Mouse (Mus musculus) adrenal gland, adult 2 months (tissue): ENCODE measurements at regions not wholly inside any gene's neighbourhood (a gene's known extent, or its start where the extent isn't known, plus 50 kb on each side); places are given as distances from the start of the nearest gene placed in this dataset.

ENCODE experiments used
- DNase-seq: peaks from one replicate; pipeline ENCODE4 v3.0.0; 2021

DNA sequence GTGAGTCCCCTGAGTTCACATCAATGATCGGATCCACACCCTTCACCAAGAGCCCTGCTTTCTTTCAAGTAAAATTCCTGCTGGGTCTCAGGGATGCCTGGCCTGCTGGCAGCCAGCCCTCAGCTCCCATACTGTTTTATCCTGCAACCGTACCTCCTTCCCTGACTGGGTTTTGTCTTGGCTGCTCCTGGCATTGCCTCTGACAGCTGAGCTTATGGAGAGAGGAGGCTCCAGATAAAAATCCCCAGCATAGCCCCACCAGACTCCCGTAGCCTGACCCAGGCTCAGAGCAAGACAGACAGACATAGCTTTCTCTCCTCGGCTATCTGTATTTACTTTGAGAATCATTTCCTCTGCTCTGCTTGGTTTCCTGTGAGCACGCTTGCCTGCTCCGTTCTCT, 245.8 kb upstream of the Runx1 start:
- no peak for DNase-seq

DNA sequence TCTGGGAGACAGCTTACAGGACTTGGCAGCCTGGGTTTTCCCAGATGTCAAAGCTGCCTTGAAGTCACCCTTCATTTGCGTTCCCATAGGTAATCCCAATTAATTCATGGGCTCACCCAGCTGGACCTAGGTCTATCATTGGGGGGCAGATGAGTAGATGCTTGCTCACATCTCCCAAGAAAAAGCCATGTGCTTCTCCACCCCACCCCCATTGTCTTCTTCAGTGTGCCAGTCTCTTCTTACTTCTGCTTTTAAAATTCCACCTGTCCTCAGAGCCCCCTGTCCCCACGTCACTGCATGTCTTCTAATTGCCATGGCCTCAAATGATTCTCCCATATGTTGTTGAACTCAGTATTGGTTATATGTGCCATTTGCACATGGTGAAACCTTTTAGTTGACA, 240.9 kb upstream of the Runx1 start:
- DNase-seq = no peak

DNA sequence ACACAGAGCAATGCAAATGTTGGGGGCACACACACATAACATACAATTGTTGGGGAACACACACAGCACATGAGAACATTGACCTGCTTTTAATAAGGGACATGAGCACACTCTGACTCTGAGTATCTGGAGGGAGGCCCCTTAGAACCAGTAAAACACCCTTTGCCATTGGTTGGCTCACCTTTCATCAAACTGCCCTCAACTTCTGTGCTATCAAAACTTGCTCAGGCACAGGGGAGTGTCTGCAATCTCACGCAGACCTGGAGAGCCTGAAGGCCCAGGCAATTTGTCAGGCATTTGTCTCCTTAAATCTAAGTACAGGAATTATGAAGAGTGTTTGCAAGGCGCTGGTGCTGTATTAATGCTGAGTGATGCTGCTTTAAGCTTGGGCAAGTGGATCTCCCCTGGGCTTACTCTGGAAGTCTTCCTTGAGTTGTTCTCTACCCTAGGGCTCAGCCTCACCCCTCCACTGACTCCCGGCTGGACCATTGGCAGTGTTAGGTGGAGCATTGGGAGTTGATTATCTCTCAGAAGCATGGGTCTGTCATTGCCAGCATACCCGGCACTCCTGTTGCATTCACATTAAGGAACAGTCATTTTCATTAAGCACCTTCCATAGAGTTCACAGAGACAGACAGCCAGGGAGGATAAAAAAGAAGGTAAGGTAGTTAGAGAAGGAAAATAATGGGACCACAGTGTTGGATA, 235.7 kb upstream of the Runx1 start:
- DNase-seq = no peak

DNA sequence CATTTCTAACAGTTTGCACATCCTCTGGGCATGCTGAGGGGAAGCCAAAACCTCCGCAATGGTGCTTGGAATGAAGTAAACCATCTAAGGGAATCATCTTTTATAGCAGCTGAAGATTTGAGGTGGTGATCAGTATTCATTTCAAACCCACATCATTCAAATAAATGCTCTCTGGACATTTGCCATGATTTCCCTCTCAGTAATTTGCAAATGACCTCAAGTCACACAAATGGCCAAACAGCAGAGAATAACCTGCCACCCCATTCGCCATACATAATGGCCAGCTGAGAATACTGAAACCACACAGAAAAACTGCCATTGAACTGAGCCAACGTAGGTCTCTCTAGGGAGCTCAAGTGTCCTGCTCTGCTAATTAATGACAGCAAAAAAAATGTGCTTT, 230.3 kb upstream of the Runx1 start:
- DNase-seq = no peak

DNA sequence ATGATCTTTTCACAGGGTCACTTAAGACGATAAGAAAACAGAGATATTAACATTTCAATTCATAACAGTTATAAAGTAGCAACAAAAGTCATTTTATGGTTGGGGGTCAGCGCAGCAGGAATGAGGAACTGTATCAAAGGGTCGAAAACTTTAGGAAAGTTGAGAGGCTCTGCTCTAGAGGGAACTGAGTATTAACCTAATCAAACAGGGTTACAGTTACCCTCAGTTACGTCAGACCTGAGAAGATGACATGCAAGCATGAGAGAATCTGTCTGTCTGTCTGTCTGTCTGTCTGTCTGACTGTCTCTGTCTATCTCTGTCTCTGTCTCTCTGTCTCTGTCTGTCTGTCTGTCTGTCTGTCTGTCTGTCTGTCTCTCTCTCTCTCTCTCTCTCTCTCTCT, 229.6 kb upstream of the Runx1 start:
- DNase-seq = no peak

DNA sequence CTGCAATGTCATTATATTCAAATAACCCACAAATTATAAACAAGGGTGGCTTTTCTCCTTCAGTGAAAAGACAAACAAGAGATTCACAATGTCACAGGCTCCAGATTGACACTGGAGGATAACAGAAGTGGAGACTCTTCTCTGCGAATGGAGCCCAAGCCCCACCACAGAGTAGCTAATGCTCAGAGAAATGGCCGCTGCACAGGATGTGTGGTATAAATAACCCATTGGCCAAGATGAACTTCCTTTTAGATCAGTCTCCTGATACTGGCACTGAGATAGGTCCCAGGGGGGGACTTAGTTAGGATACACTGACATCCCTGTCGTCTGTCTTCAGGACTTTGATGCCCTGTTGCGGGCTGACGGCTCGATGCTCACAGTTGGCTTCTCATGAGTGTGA, 225.3 kb upstream of the Runx1 start:
- no peak for DNase-seq

DNA sequence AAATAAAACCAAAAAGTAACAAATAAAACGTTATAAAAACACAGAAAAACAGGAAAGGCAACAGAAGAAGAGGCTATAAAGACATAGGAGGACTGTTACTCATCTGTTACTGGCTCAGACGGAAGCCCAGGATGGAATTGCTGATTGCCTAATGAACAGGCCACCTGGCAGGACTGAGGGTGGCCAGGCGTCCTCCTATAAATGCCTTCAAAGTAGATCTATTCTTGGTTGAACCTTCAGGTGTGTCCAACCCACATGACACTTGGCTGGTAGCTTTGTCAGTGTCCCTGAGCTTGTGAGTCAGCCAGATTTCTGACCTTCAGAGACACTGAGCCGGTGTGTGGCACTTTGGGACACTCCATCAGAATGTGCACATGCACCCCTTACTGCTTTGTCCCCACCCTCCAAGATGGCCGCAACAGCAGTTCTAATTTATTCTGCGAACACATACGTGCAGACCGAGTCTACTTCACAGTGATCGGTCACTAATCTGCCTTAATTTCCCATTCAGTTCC, 222.5 kb upstream of the Runx1 start:
- peak; percentile 51 for DNase-seq

DNA sequence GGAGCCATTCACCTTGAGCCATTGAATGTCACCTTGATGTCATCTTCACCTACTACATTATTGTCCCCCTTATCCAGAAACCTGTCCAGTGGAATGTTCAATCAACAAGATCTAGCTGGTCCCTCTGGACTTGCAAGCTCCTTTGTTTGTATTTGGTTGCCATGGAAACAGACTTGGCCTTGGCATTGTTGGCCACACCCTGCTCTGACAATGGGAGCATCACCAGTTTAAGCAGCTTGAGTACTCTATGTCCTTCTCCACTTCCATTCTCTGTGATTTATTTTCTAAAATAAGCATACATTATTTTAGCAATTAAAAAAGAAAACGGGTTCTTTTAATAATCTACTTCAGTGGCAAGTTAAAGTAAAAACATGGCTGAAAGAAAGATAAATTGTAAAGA, 221.6 kb upstream of the Runx1 start:
- no peak for DNase-seq

DNA sequence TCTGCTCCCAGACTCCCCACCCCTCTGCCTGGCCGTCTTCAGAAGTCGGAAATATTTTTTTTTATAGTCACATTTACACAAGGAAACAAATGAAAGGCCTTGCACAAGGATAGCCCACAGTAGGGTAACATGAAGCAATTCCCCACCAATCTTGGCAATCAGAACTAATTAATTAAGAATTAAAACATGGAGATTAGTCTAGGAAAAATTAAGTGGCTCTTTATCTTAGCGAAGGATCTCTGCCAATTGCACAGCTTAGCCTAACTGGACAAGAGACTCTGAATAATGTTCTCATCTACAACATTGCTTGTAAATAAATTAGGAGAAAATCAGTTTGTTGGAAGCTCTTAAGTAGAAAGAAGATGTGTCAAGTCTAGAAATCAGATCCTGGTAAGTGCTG, 220.3 kb upstream of the Runx1 start:
- no peak for DNase-seq

DNA sequence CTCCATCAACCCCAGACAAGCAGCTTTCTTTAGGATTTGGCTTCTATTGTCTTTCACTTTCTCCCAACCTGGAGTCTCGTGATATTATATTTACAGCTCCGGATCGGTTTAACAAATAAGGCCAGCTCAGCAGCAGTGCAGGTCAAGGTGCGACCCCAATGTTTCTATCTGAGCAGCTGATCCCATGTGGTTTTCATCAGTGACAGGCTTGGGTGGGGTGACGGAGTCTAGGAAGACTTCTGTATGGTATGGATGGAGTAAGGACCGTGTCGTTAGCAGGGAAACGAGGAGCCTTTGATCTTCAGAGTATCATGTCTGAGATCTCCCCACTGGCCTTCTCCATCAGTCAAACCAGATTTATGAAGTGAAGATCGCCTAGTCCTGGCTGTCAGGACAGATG, 217.4 kb upstream of the Runx1 start:
- no peak for DNase-seq

DNA sequence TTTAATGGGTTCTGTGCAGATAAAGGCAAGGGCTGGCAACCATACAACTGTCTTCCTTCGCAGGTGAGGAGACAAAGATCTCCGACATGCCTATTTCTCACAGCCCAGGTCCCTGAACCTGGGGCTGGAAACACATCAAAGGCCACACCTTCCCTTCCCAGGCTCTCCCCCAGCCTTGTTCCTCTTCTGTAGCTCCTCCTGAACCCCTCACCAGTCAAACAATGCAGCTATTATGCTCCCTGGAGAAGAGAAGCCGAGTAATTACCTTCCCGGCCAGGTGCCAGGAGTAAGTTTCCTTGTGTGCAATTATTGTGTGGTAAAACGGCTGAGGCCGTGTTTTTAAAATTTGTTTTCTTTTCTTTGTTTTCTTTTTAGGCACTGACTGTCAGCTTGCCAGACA, 217.0 kb upstream of the Runx1 start:
- no peak for DNase-seq

DNA sequence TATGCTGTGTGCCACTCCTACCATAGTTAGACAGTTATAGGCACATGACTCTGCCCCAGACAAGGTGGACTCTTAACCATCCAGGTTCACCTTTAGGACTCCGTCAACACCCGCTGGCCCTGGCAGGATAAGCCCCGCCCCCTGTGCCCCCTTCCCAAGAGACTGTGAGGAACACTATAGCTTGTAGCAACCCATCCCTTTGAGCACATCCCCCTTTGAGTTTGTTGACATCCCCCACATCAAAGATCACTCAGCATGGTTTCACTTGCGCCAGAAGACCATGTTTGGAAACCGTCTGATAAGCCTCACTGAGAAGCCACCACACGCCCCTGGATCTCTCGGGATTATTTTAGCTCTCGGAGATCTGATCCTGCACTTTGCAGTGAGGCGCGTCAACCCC, 216.5 kb upstream of the Runx1 start:
- no peak for DNase-seq

DNA sequence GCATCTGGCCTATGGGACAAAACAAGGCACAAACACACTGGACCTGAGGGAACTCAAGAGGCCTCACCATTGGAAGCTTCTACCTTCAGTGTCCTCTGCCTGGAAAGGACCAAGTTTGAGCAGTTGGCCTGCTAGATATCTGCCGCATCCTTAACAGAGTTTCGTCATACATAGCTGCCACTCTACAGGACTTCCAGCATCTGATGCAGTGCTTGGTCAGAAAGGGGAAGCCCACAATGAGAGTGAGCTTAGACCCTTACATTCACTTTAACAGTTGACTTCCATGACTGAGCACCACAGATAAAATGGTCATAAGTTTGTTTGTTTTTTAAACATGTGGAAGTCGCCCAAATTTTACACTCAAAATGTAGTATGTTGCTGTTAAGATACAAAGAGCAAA, 215.9 kb upstream of the Runx1 start:
- DNase-seq = no peak

DNA sequence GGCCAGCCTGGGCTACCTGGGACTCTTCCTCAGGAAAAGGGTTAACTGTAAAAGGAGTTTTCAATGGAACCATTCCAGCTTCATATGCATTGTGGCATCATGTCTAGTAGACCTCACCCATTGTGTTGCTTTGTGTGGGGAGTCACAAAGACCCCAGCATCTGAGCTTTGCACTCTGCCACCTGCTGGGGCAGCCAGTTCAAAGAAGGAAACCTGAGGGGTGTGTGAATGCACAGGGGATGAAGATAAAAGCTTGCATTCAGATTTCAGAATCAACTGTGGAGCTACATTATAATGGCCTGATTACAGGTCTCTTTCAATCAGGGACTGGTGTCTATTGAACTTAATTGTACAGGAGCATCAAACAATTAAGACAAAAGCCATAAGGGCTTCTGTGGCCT, 215.4 kb upstream of the Runx1 start:
- DNase-seq = no peak

DNA sequence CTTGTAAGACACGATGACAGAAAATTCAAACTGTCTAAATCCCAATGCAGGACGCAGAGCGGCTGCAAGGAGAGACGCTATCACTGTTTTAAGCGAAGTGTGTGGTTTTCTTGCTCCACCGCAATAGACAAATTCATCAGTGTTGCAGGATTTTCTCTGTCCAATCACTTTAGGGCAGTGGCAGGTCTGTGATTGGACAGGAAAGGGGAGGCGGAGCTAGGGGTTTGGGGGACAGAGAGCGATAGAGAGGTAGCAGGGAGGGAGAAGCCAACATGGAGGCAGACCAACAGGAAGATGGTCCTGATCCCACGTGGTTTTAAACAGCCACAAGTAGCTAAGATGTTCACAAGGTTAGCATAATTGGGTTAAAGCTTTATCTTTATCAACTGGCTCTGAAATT, 209.7 kb upstream of the Runx1 start:
- DNase-seq = no peak

DNA sequence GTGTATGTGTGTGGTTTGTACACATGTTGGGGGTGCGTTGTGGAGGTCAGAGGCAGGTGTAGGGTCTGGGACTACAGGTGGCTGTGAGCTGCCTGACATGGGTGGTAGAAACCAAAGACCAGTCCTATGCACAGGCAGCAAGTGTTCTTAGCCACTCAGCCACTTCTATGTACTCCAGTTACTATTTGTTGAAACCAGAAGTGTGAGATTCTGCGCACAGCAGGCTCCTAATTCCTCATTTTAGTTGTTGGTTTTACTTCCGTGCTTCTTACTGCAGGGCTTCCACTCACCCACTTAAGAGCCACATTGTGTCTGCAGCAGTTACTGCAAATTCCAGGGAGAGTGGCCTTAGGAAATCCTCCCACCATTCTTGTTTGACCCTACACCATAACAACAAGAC, 208.0 kb upstream of the Runx1 start:
- DNase-seq = no peak

DNA sequence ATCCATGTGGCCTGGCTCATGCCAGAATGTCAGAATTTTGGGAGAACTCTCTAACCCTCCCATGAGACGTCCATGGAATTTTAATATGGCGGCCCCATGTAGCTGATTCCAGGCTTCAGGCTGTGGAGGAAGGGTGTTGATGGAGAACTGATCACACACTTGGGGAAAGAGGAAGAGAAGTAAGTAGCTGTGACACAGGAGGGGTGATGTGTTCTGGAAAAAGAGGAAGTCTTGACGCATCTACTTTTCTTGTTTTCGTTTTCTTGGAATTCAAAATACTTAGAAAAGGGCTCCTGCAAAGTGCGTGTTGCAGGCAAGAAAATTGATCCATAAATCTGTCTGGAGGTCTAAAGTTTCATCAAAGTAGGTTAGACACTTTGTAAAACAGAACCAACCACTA, 205.7 kb upstream of the Runx1 start:
- no peak for DNase-seq

DNA sequence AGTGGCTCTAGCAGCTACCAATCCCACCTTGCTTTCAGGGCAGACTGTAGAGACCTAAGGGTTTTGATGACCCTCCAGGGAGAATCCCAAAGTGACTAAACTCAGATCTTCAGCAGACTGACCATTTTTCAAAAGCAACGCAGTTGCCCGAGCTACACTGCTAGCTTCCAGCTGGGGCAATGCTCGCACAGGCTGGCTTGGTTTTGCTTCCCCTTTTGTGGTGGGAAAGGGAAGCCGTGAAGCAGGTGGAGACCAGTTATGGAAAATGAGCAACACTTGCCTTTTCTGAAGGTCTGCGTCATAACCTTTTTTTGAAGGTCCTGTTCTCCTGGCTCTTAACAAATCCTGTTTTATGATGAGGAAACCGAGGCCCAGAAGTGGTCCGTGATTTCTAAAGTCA, 202.7 kb upstream of the Runx1 start:
- DNase-seq = peak; percentile 15

DNA sequence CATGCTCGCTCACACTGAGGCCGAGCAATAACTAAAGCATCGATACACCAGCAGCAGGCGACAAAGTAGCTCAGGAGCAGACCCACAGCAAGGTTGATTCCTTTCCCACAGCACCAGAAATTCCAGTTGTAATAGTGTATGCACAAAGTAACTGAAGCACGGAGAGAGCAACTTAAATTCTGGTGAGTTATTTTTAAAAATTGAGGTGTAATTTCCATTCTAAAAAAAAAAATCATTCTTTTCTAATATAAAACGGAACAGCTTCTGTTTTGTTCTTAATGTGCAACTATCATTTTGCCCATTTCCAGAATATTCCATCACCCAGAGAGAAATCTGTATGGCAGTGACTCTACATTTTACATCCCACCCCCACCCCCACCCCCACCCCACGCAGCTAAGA, 202.1 kb upstream of the Runx1 start:
- DNase-seq = no peak

DNA sequence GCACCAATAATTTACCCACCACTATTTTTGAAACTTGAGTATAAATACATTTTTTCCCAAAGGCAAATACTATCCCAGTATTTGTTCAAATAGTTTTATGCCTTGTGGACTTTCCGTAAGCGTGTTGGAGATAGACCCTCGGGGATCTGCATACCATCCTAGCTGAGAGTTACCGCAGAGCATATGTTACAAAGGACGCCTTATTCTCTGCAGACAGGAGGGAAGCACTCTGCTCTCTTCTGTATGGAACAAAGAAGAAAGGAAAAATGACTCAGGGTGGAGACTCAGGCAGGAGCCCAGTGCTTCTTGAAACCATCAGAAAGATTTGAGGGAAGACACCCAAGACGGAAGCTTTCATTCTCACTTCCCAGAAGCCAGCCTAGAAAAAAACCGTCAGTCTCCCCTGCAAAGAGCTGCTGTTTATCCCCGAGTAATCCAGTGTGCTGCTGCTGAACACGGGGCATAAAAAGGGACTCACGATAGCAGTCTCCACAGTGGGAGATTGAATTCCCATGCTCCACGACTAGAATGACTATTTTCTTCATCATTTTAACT, 200.2 kb upstream of the Runx1 start:
- no peak for DNase-seq

DNA sequence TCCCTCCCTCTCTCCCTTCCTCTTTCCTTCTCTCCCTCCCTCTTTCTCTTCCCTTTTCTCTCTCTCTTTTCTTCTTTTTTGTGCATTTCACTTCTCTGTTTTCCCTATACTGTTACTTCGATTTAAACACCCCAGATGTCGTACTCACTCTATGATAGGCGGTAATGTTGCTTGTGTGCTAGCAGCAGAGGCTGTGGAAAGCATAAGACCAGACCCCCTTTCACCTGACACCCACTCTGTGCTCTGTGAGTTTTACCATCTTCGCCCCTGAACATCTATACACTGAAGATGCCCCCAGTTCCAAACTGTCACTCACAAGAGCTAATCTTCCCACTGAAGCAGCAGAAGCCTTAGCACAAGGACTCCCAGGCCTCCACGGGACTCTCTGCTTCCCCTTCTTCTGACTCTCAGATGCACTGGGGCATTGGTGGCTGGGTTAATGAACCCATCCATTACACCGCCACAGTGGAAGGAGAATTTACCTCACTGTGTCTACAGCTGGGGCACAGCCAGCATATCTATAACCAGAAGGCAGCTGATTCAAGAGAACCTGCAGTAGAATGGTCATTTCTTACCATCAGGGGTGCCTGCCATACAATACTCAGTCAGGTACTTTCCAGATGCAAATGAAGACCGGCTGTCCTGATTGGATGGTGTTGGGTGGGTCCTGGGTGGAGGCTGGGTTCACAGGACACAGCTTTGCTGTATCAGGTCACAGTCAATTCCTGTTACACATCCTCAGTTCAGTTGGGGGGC, 194.0 kb upstream of the Runx1 start:
- no peak for DNase-seq

DNA sequence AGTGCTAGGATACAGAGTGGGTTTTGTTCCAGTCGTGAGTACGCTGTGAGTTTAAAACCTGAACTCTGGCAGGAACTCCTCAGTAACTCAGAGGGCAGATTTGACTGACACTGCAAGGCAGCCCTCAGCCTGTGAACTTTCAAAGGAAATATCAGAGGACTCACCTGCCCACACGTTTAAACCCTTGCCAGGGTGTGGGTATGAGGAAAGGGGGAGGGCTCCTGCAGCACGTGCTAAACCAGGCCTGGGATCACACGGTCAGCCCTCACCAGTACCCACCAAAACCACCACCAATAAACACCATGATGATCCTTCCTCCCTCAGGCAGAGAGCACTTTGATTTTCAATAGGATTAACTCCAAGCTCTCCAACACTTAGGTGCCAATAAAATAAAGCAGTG, 192.8 kb upstream of the Runx1 start:
- DNase-seq = no peak

DNA sequence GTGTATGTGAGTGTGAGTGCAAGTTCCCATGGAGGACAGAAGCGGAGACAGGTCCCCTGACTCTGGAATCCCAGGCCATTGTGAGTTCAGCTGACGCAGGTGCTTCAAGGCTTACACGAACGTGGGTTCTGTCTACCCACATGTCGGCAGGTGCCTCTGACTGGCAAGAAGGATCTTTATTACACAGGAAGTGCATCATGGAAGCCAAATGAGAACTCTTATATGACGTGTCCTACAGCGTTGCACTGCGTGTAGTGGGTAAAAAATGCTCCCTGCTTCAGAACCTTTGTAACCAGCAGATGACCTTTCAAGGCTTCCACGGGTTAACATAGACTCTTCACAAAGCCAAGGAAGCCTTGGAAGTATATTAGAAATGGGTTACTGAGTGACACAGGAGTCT, 191.1 kb upstream of the Runx1 start:
- DNase-seq = no peak

DNA sequence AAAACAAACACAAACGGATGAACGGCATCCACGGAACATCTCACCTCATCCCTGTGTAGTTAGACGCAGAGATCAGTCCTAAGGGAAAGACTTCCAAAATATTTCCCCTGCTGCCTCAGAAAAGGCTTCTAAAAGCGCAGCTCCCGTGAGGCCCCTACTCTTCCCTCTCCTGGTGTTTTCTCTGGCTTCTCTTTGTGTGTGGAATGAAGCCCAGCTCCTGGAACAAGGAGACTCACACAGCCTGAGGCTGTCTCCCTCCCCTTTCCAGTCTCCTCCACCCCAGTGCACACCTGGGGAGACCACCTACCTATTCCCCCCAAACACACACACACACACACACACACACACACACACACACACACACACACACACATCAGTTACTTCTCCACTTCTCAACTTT, 189.7 kb upstream of the Runx1 start:
- DNase-seq = no peak
